Mouse (Mus musculus): ENCODE measurements around the gene Zfyve21.

Zfyve21 gene

DNA sequence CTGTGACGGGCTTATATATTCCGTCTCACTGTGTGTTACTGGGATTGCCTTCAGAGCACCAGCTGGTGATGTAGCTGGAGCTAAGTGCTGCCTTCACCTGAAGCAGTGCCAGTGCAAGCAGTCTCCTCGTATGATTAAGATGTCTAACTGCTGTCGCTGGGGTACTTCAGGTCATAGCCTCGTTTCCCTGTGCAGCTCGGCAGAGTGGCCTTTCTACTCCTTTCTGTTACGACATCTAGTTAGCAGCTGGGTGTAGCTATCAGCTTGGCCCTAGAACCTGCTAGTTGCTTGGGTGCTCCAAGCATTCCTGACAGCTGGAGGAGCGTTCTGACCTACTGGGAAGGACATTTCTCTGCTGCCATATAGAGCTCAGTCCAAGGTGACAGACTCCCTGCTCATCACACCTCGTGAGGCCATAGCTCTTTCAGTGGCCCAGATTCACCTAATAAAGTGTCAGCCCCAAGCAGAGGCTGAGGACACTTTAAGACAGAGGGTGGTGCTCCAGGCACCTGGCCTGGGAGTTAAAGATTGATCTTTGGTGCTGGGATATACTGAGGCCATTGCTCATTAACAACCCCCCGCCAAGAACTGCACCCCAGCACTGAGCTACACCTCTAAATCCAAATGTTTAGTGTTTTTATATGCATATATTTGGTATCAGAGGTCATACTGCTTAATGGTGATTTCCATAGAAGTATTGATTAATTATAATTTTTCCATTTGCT, 13.3 kb upstream of the Zfyve21 start:
- no peak for DNase-seq (ENCODE audit: low spot score)

DNA sequence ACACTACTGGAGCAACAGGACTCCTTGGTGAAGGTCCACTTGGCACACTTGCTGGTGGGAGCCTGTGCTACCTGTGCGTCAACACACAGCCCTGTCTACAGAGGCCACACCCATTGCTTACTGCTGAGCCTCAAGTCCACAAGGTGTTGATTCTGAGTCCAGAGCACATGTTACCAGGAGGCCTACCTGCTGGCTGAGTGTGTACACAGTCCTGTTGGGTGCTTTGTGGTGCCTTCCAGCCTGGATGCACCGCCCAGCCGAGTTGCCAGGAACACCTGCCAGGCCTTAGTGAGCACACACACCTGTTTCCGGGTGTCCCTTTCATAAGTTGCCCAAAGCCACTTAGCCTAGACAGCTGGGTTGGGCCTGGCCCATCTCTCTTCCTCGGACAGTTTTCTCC, 10.4 kb upstream of the Zfyve21 start:
- DNase-seq (ENCODE audit: low spot score): no peak

DNA sequence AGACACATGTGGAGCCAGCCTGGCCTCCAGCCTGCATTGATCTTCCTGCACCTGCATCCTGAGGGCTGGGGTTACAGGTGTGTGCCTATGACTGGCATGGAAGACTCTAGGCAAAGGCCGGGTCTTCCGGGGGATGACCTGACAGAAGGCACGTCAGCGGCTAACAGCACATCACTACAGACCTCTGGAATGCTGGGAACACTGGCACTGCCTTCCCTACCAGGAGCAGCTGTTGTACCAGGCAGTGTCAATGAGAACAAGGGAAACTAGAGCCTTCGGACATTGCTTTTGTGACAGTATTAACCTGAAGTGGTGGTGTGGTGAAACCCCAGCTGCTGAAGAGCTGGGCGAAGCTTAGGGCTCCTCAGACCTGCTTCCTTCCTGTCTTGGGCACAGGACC, 5.2 kb upstream of the Zfyve21 start:
- DNase-seq (ENCODE audit: low spot score): no peak

DNA sequence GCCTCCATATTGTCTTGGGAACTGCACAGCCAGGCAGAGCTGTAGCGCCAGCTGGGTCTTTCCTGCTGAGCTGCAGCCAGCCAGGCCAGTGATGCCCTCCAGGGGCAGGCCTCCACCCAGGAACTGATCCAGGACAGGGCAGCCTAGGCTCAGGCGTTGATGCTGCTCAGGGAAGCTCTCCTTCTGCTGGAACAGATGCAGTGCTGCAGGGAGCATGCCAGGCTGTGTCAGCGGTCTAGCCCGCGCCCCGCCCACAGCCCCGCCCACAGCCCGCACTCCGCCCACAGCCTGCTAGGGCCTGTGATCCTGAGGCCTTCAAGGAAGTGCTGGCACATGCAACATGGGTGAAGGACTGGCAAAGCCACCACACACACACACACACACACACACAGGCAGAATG, 4.2 kb upstream of the Zfyve21 start:
- DNase-seq (ENCODE audit: low spot score): peak; percentile 58

DNA sequence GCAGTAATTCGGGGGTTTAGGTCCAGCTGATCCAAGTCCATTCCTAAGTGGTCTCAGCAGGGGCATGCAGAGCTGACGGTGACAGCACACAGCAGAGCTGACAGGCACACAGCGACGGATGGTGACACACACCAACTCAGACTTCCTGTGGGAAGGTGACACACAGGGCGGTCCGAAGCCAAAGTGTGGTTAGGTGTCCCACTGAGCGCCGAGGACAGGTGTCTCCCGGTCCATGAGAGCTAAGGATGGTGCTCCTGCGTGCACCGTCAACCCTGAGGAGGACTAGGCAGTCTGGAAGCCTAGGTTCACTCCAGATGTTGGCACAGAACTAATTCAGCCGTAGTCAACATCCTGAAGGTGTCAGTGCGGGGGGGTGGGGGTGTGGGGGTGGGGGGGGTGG, 1.9 kb upstream of the Zfyve21 start:
- DNase-seq (ENCODE audit: low spot score): no peak

DNA sequence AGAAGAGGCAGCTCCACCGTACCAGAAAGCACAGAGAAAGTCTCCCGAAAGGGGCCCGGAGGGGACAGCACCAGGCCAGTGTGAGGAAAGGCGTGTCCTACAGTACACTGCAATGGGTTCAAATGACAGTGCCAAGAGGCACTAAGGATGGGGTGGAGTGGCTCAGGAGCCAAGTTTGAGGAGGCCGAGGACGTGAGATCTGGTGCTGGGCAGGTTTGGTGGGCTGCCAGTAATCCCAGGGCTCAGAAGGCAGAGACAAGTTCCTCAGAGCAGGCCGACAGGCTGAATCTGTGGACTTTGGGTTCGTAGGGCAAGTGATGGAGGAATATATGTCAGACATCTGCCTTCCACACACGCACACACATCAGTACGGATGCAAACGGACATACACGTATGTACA, 1.4 kb upstream of the Zfyve21 start:
- DNase-seq (ENCODE audit: low spot score): no peak

DNA sequence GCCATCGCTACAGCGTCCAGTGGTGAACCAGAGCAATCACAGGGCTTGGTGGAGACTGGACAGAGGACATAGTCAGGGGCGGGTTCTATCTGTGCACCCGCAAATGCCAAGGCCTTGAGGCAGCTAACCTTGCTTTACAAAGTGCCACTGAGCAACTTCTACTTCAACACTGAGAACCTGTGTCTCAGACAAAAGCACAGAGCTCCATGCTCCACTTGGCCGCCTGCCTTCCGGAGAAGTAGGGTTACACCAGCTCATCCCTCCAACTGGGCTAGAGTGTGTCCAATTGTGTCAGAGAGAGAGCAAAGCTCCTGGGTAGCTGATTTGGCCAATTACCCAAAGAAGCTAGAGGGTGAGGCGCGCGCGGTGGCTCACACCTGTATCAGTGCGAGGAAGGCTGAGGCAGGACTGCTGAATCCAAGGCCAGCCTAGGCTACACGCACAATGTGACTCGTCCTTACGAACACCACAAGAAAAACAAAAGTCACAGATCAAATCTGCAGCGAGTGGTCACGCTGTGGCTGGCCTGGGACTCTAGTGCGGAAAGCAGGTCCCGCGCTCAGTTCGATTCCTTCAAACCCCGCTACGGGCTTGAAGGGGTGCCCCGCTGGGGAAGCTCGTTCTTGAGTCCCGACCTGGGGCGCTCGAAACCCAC, 732 bp upstream of the Zfyve21 start:
- no peak for DNase-seq (ENCODE audit: low spot score)

DNA sequence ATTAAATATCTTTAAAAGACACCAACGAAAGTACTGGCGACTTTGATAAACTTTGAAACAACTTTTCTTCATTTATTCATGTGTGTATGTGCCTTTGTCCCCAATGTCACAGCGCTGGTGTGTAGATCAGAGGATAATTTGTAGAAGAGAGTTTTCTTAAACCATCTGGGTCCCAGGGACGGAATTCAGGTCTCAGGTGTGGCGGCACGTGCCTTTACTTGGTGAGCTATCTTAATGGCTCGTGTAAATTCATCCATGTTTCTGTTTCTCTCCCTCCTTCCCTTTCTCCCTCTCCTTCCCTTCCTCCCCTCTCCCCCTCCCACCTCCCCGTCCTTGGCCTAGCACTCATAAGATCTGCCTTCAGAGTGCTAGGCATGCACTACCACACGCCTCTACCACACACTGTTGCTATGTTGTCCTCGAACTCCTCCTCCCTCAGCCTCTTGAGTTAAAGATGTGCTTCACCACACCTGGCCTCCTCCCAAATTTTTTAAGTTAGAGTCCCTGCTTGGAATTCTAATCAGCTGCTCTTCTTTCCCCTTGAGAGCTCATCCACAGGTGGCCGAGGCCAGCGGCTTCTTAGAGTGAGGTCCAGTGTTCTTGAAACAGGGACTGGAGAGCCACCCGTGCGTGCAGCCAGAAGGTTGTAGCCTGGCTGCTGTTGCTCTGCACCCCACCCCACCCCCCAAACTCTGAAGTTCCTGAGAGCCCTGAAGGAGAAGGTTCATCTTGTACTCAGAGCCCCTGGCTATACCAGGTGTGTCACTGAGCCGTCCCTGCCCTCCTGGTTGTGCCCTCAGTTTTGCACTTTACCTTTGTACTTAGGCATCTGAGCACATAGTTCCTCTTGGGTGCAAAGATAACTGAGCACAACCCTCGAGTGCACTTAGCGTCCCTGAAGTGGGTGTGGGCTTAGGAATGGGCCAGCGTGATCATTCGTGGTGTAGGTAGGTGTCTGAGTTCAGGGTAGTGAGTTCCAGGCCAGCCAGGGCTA, 1.1 kb downstream of the Zfyve21 start:
- no peak for DNase-seq (ENCODE audit: low spot score)

DNA sequence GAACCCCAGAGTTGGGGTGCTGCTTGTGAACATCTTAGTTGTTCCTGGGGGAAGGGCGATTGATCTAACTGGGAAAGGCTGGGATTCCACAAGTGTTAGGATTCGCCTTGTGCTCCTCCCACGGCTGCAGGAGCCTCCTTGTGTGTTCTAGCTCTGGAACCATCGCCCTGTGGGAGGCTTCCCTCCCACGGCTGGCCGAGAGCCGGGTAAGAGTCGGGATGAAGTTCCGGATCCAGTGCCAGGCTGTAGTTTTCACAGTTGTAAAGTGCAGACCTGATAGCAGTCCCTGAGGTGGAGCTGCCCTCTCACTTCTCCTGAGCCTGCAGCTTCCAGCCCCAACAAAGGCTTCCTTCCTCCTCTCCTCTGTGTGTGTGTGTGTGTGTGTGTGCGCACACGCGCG, 2.6 kb downstream of the Zfyve21 start:
- DNase-seq (ENCODE audit: low spot score): peak; percentile 63

DNA sequence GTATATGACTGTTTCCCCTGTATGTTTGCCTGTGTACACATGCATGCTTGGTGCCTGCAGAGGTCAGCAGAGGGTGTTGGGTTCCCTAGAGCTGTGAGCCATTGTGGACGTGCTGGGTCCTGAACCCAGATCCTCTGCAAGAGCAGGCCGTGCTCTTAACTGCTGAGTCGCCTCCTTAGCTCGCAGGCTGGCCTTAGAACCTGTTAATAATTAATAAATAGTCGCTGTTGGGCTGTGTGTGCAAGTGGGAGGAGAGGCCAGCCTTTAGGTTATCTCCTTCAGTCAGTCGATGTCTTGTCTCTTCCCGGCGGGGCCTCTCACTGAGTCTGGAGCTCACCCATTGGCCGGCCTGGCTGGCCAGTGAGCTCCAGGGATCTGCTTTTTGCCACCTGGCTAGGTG, 3.0 kb downstream of the Zfyve21 start:
- DNase-seq (ENCODE audit: low spot score): no peak

DNA sequence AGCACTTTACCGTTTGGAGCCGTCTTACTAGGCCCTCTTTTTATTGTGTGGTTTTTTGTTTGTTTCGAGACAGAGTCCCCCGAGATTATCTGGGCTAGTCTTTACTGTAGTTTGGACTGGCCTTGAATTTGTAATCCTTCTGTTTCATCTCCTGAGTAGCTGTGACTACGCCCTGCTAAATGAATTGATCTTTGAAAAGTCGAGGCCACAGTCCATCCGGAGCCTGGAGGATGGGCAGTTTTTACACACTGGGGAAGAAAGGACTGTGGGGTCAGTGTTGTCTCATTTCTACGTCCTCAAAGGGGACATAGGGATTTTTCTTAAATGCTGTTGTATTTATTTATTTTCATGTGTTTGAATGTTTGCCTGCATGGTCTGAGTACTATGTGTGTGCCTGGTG, 4.0 kb downstream of the Zfyve21 start:
- no peak for DNase-seq (ENCODE audit: low spot score)

DNA sequence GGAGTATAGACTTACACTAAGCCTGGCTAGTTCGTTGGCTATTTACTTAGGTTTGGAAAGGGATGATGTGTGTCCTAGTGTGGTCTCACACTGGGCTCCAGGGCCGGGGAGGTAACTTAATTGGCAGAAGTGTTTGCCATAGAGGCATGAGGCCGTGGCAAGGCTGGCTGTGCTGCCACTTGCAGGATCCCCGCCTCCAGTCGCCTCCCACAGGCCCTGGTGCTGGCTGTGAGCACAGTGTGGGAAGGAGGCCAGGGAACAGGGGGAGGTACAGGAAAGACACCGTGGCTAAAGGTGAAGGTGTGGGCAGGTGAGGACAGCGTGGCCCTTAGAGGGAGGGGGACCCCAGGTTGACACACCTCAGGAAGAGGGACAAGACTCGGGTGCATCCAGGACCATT, 6.0 kb downstream of the Zfyve21 start:
- DNase-seq (ENCODE audit: low spot score): no peak

DNA sequence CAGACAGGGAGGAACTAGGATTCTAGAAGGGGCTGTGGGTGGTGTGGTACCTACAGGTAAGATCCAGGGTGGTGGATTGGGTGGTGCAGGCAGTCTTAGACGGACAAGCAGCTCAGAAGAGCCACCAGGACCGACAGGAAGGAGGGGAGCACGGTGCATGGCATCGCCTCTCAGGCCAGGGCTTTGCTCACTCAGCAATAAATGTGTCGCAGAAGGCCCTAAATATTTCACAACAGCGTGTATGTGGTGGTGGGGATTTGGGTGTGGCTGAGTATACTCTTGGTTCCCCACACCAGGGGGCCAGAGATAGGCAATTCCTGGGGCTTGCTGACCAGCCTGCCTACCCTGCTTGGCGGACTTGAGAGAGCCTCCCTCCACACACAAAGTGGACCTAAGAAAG, 6.7 kb downstream of the Zfyve21 start:
- no peak for DNase-seq (ENCODE audit: low spot score)

DNA sequence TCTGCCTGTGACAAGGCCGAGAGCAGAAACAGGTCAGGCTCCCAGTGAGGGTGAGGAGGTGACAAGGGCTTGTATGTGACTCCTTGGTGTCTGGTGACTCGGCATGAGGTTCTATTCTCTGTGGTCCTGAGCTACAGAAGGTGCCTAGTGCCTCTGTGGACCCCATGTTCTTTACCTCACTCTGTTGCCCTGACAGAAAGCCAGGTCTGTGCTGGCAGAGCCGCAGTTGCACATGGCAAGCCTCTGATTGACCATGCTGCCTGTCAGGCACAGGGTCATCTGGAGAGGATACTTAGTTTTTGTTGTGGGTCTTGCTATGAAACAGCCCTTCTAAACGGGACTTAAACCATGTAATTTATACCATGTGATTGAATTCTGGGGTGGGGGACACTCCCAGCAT, 8.0 kb downstream of the Zfyve21 start:
- DNase-seq (ENCODE audit: low spot score): no peak

DNA sequence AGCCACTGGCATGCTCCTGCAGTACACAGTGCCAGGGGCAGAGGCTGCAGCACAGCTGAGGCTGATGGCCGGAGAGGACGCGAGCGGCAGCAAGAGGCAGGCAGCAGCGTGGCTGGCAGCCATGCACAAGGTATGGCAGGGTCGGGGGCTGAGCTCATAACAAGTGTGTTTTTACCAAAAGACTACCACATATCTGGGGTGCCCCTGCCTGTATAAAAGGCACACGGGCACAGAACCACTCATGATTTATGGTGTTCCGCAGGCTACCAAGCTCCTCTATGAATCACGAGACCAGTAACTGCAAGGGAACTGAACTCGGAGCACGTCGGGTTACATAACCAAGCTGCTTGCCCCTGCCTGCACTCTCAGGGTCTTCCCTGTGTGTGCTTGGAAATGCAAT, 13.6 kb downstream of the Zfyve21 start:
- DNase-seq (ENCODE audit: low spot score): no peak

DNA sequence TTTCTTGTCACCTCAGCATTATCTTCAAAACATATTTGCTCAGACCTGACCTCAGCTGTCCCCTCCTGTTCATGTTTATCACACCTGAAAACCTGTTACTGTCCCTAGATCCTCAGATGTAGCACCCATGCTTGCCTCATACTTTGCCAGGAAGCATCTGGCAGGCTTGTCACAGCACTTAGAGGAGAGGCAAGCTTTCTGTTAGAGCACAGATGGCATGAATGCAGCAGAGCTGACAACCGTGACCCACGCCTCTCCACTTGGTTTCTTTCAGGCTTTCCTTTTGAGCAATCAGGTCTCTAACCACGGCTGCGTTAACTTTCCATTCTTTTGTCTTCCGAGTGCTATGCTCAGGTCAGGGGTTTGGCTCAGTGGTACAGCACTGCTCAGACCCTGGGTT, 15.5 kb downstream of the Zfyve21 start:
- DNase-seq (ENCODE audit: low spot score): no peak

DNA sequence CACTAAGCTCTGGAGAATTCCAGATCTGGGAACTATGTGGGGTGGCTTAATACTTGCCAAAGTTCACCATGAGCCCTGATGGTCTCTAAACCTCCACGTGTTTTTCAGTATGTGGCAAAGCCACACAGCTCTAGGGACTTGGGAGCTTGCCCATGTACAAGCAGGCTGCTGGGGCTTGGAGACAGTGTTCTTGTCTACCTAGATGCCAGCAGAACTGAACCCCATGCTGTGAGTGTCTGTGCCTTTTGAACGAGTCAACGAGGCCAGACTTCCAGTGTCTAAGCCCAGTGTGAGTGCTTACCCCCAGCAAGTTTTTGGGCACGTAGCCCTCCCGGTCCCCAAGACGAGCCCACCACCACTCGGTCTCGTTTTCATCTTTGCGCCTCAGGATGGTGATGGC, 16.0 kb downstream of the Zfyve21 start:
- DNase-seq (ENCODE audit: low spot score): no peak

DNA sequence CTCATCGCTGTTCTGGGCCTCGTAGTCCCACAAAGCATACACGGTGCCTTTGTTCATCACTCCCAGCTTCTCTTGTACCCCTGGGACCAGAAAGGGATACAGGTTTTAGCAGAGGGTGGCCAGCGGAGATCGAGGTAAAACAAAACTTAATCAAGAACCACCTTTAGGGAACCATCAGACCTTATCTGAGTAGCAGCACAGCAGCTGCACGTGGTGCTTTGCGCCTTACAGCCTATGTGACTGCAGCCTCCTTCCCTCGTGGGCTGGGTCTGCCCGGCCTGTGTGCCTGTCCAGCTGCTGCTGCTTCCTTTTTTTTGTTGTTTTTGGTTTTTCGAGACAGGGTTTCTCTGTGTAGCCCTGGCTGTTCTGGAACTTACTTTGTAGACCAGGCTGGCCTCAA, 16.4 kb downstream of the Zfyve21 start:
- DNase-seq (ENCODE audit: low spot score): no peak

DNA sequence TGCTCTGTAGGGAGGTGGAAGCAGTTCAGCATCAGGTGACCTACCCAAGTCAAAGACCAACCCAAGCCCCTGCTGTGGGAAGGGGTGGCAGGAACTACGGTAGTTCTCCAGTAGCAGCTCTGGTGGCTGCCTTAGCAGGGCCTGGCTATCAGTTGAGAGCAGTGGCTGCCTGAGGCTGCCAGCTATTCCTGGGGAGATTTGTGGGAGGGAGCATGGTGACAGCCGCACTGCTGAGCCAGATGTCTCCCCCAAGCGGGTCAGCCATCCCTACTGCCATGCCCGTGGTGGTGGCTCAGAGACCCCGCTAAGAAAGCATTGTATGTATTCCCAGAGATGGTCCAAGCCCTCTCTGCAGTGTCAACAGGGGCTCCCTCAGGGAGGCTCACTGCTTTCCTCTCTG, 18.7 kb downstream of the Zfyve21 start:
- no peak for DNase-seq (ENCODE audit: low spot score)

DNA sequence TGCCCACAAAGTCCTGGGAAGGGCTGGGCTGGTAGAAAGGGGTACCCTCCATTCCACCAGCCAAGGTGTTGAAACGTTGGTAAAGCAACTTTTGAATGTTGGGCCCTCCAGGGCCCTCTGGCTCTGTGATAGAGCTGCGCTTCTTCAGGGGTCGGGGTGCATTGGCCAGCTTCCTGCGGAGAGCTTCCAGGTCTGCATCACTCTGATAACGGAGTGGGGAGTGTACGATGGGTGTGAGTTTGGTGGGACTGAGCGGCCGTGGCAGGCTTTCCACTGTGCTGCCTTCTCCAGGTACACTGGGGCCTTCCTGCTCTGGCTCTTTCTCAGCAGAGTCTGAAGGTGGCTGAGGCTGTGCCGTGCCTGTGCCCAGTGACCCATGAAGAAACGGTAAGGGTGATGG, 19.5 kb downstream of the Zfyve21 start:
- DNase-seq (ENCODE audit: low spot score): no peak

DNA sequence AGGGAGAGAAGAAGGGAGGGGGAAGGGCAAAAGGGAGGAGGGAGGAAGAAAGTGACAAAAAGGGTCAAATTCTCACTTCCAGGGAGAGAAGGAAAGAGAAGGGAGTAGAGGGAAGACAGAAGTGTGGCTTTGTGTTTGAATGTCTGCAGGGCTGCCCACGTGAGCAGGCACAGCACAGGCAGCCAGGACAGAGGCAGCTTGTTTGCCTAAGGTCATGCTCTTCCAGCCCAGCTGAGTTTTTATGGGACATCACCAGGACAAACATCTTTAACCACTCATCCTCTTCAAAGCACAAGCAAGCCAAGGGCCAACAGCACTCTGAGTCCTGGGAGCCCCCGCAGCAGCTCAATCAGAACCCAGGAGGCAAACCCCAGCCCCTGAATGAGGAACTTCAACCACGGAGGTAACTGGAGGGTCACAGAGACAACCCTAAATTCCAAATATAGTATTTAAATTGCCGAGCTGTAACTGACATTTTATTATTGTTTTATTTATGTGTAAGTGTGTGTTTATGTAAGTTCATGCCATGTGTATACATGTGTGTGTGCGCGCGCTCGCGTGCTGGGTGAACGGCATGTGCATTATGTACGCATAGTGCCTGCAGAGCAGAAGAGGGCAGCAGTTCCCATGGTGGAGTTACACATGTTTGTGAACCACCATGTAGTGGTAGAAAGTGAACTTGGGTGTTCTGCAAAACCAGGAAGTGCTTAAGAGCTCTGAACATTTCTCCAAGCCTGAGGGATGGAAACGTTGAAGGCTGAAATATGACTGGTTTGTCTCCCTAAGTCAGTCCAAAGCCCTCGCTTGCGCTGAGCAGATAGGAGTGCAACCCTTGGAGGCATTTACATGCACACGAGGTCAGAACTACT, 28.8 kb downstream of the Zfyve21 start:
- no peak for DNase-seq (ENCODE audit: low spot score)

DNA sequence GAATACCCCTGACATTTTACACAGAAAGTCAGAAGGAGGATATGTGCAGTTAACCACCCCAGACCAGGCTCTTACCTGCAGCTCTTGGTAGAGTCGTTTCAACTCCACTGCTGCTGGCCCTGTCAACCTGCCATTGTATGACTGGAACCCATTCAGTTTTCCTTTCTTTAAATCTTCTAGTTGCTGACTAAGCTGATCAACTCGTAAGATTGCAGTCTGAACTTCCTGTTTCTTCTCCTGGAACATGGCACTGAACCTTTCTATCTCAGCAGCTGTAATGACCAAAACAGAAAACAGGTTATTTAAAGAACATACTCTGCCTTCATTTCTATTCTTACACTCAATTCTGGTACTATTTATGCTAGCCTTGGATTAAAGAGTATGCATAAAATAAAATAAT, 29.5 kb downstream of the Zfyve21 start:
- no peak for DNase-seq (ENCODE audit: low spot score)
